Mouse (Mus musculus): ENCODE measurements around the gene Sel1l. TPM values are rescaled to one million over a fixed set of nuclear protein-coding genes. Genes with fewer than 3 reads are reported as not detected.

The Sel1l gene
- polyA plus RNA-seq (2015; fragmentation: Nextera tagmentation; extraction: Ambion mirVana) = 87.5 and 94.4 TPM in 2 replicates

GRCm38 (mm10) chr12:91849045-91849467 lies at the start of gene Sel1l:
TSS of gene Sel1l (minus strand) at chr12:91849157.
- Histone ChIP-seq H3K4me1 (ENCODE audit: insufficient read depth, low read length) (peaks cover 7% of the 10 kb centered on the region), H3K4me2 (replicated peaks; ENCODE audit: low read depth, low read length) (peak within 1 kb of the TSS; percentile 78), H3K9ac (replicated peaks; ENCODE audit: low read length) (peak within 1 kb of the TSS; percentile 91), H3K9me3 (ENCODE audit: low read length) (no peaks in the 10 kb centered on the region), H3K36me3 (ENCODE audit: insufficient read depth, low read length) (no peaks in the 10 kb centered on the region), H3K4me3 (ENCODE audit: low read length) (peak within 1 kb of the TSS; percentile 80), H3K27ac (ENCODE audit: low read length) (peak within 1 kb of the TSS; percentile 36; the same call in 1 of the 2 replicates), H3K27me3 (ENCODE audit: insufficient read depth, low read length) (no peaks in the 10 kb centered on the region)
- under 1% methylated on average over 35 of the region's 35 CpGs for WGBS
- ATAC-seq (ENCODE audit: low FRiP score, low TSS enrichment) = peak; percentile 100

GRCm38 (mm10) chr12:91892622-91893560 lies 43.9 kb upstream of the Sel1l start:
- no peak overlapping the region for H3K9ac ChIP-seq (replicated peaks; ENCODE audit: low read length)
- H3K4me2 ChIP-seq (replicated peaks; ENCODE audit: low read depth, low read length) = no peak overlapping the region
- no peak overlapping the region for H3K27ac ChIP-seq (ENCODE audit: low read length)
- H3K4me3 ChIP-seq (ENCODE audit: low read length) = no peak overlapping the region
- ATAC-seq (ENCODE audit: low FRiP score, low TSS enrichment) = no peak
- H3K27me3 ChIP-seq (ENCODE audit: insufficient read depth, low read length) = no peaks in the 10 kb centered on the region
- 72% methylated on average over 9 of the region's 9 CpGs for WGBS
- no peaks in the 10 kb centered on the region for H3K36me3 ChIP-seq (ENCODE audit: insufficient read depth, low read length)
- H3K4me1 ChIP-seq (ENCODE audit: insufficient read depth, low read length) = no peaks in the 10 kb centered on the region
- H3K9me3 ChIP-seq (ENCODE audit: low read length) = no peaks in the 10 kb centered on the region

DNA sequence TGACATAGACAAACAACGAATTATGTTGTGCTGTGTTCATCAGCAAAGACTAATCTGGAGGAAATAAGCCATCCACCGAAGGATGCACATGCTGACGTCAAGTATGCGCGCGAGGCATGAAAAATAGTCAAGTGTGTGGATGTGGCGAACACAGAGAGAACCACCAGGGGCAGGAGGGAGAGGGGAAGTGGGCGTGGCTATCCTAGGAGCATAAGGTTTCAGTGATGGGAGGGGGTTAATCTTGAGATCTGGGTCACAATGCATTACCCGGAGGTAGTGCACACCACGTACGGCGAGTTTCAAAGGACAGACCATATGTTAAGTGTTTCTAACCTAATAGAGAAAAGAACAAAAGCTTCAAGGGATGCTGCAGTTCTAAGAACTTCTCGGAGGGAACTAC lies 31.5 kb upstream of the Sel1l start:
- Histone ChIP-seq H3K9me3 (ENCODE audit: low read length) (no peaks in the 10 kb centered on the region), H3K27ac (ENCODE audit: low read length) (no peak overlapping the region), H3K9ac (replicated peaks; ENCODE audit: low read length) (no peak overlapping the region), H3K4me2 (replicated peaks; ENCODE audit: low read depth, low read length) (no peak overlapping the region), H3K27me3 (ENCODE audit: insufficient read depth, low read length) (no peaks in the 10 kb centered on the region), H3K36me3 (ENCODE audit: insufficient read depth, low read length) (no peaks in the 10 kb centered on the region), H3K4me3 (ENCODE audit: low read length) (no peak overlapping the region), H3K4me1 (ENCODE audit: insufficient read depth, low read length) (no peaks in the 10 kb centered on the region)
- ATAC-seq (ENCODE audit: low FRiP score, low TSS enrichment) = no peak
- WGBS = 78% methylated on average over 13 of the region's 13 CpGs

DNA sequence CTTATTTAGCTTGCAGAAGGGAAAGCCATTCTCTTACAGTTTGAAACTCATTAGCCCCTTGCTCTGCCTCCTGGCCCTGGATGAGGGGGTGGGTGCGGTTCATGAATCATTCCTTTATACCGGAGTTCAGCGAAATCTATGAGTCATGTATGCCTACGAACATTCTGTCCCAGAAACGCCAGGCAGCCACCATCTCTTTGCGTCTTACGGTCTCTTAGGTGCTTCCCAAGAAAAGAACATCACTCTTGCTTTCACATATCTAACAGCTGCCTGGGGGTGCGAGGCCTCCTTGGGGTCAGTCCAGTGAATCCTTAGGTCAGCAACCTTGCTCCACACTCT lies 29.9 kb upstream of the Sel1l start:
- Histone ChIP-seq H3K4me3 (ENCODE audit: low read length) (no peak overlapping the region), H3K27me3 (ENCODE audit: insufficient read depth, low read length) (no peaks in the 10 kb centered on the region), H3K9ac (replicated peaks; ENCODE audit: low read length) (no peak overlapping the region), H3K4me2 (replicated peaks; ENCODE audit: low read depth, low read length) (no peak overlapping the region), H3K36me3 (ENCODE audit: insufficient read depth, low read length) (no peaks in the 10 kb centered on the region), H3K9me3 (ENCODE audit: low read length) (no peaks in the 10 kb centered on the region), H3K27ac (ENCODE audit: low read length) (no peak overlapping the region), H3K4me1 (ENCODE audit: insufficient read depth, low read length) (no peaks in the 10 kb centered on the region)
- WGBS = 70% methylated on average over 8 of the region's 8 CpGs
- ATAC-seq (ENCODE audit: low FRiP score, low TSS enrichment) = no peak

DNA sequence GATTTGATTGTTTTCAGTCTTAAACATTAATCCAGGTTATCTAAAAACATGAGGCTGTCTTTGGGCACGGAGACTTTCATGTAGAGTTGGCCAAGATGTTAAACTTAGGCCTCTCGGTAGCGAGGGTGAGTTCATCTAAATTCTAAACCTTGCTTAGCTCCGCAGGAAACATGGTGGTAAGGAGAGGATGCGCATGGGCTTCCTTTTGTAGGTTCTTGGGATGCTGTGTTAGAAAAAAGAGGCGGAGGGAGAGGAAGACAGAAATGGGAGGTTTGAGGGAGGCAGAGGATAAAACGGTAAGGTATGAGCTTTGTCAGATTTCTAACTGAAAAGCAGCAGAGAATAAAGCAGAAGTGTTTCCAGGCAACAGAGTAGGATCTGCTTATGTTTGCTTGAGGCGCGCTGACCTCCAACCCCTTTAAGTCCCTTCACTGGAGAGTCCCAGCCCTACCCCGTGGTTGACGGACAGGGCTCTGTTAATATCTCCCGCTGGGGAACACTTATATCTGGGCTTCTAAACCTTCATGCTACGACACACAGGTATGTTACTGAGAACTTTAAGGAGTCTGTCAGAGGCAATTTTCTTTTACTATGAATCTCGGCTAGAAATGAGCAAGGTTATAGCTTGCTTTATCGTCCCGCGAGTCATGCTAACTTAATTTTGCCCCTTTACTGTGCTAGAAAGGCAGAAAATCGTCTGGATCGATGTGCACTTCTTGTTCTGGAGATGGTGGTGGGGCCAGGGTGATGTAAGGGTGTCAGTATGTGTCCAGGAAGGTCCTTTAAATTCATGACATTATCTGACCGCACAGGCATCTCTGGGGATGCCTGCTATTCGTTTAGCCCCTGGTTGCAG lies 29.3 kb upstream of the Sel1l start:
- Histone ChIP-seq H3K27me3 (ENCODE audit: insufficient read depth, low read length) (no peaks in the 10 kb centered on the region), H3K27ac (ENCODE audit: low read length) (no peak overlapping the region), H3K4me1 (ENCODE audit: insufficient read depth, low read length) (no peaks in the 10 kb centered on the region), H3K36me3 (ENCODE audit: insufficient read depth, low read length) (no peaks in the 10 kb centered on the region), H3K9ac (replicated peaks; ENCODE audit: low read length) (no peak overlapping the region), H3K9me3 (ENCODE audit: low read length) (no peaks in the 10 kb centered on the region), H3K4me2 (replicated peaks; ENCODE audit: low read depth, low read length) (no peak overlapping the region), H3K4me3 (ENCODE audit: low read length) (no peak overlapping the region)
- no peak for ATAC-seq (ENCODE audit: low FRiP score, low TSS enrichment)
- 73% methylated on average over 21 of the region's 21 CpGs for WGBS

GRCm38 (mm10) chr12:91877646-91878045 lies 28.7 kb upstream of the Sel1l start:
- Histone ChIP-seq H3K4me2 (replicated peaks; ENCODE audit: low read depth, low read length) (no peak overlapping the region), H3K4me1 (ENCODE audit: insufficient read depth, low read length) (no peaks in the 10 kb centered on the region), H3K27me3 (ENCODE audit: insufficient read depth, low read length) (no peaks in the 10 kb centered on the region), H3K9ac (replicated peaks; ENCODE audit: low read length) (no peak overlapping the region), H3K36me3 (ENCODE audit: insufficient read depth, low read length) (no peaks in the 10 kb centered on the region), H3K4me3 (ENCODE audit: low read length) (no peak overlapping the region), H3K27ac (ENCODE audit: low read length) (no peak overlapping the region), H3K9me3 (ENCODE audit: low read length) (no peaks in the 10 kb centered on the region)
- 50% methylated on average over 5 of the region's 5 CpGs for WGBS
- ATAC-seq (ENCODE audit: low FRiP score, low TSS enrichment) = no peak

DNA sequence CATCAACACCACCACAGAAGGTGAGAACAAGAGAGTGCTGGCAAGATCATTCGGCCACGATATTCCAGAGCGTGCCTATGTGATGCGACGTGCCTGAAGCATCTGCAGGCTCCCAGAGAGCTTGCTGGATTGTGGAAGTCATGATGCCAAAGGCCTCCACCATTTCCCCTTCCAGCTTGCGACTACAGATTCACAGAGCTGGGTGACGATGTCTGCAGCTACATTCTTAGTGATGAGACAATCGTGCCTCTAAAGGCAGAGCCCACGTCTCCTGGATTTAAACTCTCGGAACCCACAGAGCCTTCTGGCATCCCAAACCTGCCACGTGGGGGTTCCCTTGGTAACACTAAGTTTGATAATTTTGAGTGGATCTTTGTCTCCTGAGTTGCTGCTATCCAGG lies 21.7 kb upstream of the Sel1l start:
- H3K4me3 ChIP-seq (ENCODE audit: low read length) = no peak overlapping the region
- 92% methylated on average over 11 of the region's 11 CpGs for WGBS
- no peaks in the 10 kb centered on the region for H3K4me1 ChIP-seq (ENCODE audit: insufficient read depth, low read length)
- ATAC-seq (ENCODE audit: low FRiP score, low TSS enrichment) = no peak
- H3K27me3 ChIP-seq (ENCODE audit: insufficient read depth, low read length) = no peaks in the 10 kb centered on the region
- no peaks in the 10 kb centered on the region for H3K36me3 ChIP-seq (ENCODE audit: insufficient read depth, low read length)
- no peak overlapping the region for H3K4me2 ChIP-seq (replicated peaks; ENCODE audit: low read depth, low read length)
- H3K9ac ChIP-seq (replicated peaks; ENCODE audit: low read length) = no peak overlapping the region
- no peaks in the 10 kb centered on the region for H3K9me3 ChIP-seq (ENCODE audit: low read length)
- H3K27ac ChIP-seq (ENCODE audit: low read length) = no peak overlapping the region

DNA sequence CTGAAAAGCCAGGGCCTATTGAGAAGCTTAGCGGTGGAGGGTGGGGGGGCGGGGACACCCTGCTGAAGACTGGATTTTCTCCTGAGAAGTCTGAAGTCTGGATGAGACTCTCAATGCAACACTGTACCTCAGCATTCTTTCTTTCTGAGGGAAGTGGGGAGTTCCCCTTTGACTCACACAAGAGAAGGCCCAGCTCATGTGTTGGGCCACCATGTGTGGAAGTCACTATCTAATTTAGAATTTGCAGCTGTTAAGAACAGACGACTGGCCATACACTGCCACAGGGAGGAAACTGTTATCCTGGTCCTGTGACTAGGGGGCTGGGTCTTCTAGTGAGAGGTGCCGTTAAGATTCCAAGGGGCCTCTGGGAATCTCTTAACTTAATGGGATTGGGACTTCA lies 20.4 kb upstream of the Sel1l start:
- Histone ChIP-seq H3K4me2 (replicated peaks; ENCODE audit: low read depth, low read length) (no peak overlapping the region), H3K9ac (replicated peaks; ENCODE audit: low read length) (no peak overlapping the region), H3K27ac (ENCODE audit: low read length) (no peak overlapping the region), H3K36me3 (ENCODE audit: insufficient read depth, low read length) (no peaks in the 10 kb centered on the region), H3K27me3 (ENCODE audit: insufficient read depth, low read length) (no peaks in the 10 kb centered on the region), H3K4me3 (ENCODE audit: low read length) (no peak overlapping the region), H3K9me3 (ENCODE audit: low read length) (no peaks in the 10 kb centered on the region), H3K4me1 (ENCODE audit: insufficient read depth, low read length) (no peaks in the 10 kb centered on the region)
- 70% methylated on average over 4 of the region's 4 CpGs for WGBS
- ATAC-seq (ENCODE audit: low FRiP score, low TSS enrichment) = no peak

GRCm38 (mm10) chr12:91854330-91854729 lies 5.4 kb upstream of the Sel1l start:
- H3K27me3 ChIP-seq (ENCODE audit: insufficient read depth, low read length) = no peaks in the 10 kb centered on the region
- WGBS = 49% methylated on average over 8 of the region's 8 CpGs
- no peak overlapping the region for H3K4me3 ChIP-seq (ENCODE audit: low read length)
- ATAC-seq (ENCODE audit: low FRiP score, low TSS enrichment) = no peak
- no peaks in the 10 kb centered on the region for H3K4me1 ChIP-seq (ENCODE audit: insufficient read depth, low read length)
- no peaks in the 10 kb centered on the region for H3K36me3 ChIP-seq (ENCODE audit: insufficient read depth, low read length)
- H3K9me3 ChIP-seq (ENCODE audit: low read length) = no peaks in the 10 kb centered on the region
- no peak overlapping the region for H3K27ac ChIP-seq (ENCODE audit: low read length)
- no peak overlapping the region for H3K9ac ChIP-seq (replicated peaks; ENCODE audit: low read length)
- H3K4me2 ChIP-seq (replicated peaks; ENCODE audit: low read depth, low read length) = no peak overlapping the region
